ENCODE assay signal across 8 mouse cellular contexts in the genomic region with DNA sequence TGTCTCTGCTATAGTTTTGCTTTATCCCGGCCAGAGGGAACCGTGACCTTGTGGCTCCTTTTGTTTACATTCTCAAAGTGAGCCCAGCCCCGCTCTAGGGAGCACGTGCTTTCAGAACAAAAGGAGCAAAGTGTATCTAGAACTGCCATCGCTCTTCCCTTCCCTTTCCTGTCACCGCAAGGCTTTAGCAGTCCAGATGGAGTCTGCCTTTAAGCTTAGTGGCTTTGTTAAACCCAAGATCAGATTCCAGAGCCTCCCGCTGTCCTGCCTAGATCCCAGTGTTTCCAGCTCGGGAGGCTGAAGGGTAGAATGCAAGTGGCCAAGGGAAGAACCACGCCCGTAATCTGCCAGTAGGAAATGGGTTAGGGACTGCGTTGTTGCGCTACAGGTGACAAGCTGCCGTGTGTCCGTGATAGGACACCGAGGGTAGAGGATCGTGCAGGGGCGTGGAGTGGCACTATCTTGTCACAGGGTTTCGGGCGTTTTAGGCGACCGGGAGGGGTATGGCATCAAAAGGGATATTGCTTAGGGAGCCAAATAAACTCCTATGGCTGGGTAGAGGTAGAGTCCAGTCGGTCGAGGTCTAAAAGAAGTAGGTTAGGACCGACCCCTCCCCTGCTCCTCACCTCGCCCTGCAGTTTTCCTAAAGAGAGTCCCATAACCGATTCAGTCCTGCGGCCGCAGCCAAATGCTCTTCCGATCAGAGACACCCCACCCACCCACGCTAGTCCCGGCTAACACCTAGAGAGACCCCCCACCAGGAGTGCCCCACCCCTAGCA. TPM values are rescaled to one million over a fixed set of nuclear protein-coding genes. Genes with fewer than 3 reads are reported as not detected.
DNase-seq lines count a peak whose midpoint lies in the region; ATAC-seq and TF ChIP-seq lines count a peak whose summit lies in the region.

No protein-coding gene starts in this region.

- no peak for TF ChIP-seq POLR2A in spleen, adult 2 months (IDR thresholded peaks at IDR 0.05; ENCODE audit: low read depth, low read length)

- no peaks in the 10 kb centered on the region; the same call in 1 of the 2 replicates for H3K9me3 ChIP-seq in forebrain, embryonic 11.5 days (ENCODE audit: control insufficient read depth, low read length)
- H3K9me3 ChIP-seq in hindbrain, postnatal 0 days (ENCODE audit: low read length) = no peaks in the 10 kb centered on the region
- H3K9me3 ChIP-seq in lung, postnatal 0 days (ENCODE audit: low read length) = no peaks in the 10 kb centered on the region

- peaks cover 5% of the 10 kb centered on the region for H3K36me3 ChIP-seq in forebrain, embryonic 11.5 days (ENCODE audit: control insufficient read depth, insufficient read depth, low read length)
- H3K36me3 ChIP-seq in hindbrain, postnatal 0 days (ENCODE audit: insufficient read depth, low read length) = peaks cover 7% of the 10 kb centered on the region; the same call in 1 of the 2 replicates
- H3K36me3 ChIP-seq in lung, postnatal 0 days (ENCODE audit: insufficient read depth, low read length) = no peaks in the 10 kb centered on the region
- no peaks in the 10 kb centered on the region for H3K36me3 ChIP-seq in spleen, adult 2 months (ENCODE audit: control insufficient read depth, insufficient read depth, low read length)

- no peaks in the 10 kb centered on the region for H3K27me3 ChIP-seq in forebrain, embryonic 11.5 days (ENCODE audit: control insufficient read depth, insufficient read depth, low read length)
- H3K27me3 ChIP-seq in hindbrain, postnatal 0 days (ENCODE audit: insufficient read depth, low read length) = no peaks in the 10 kb centered on the region
- H3K27me3 ChIP-seq in lung, postnatal 0 days (replicated peaks; ENCODE audit: insufficient read depth, low read length) = no peaks in the 10 kb centered on the region
- no peaks in the 10 kb centered on the region for H3K27me3 ChIP-seq in spleen, adult 2 months (ENCODE audit: control insufficient read depth, insufficient read depth, low read length)

- TF ChIP-seq EP300 in lung, postnatal 0 days (IDR thresholded peaks at IDR 0.05) = peak; percentile 79

- no peak for TF ChIP-seq CTCF in hindbrain, postnatal 0 days (IDR thresholded peaks at IDR 0.05; ENCODE audit: low read depth)
- no peak for TF ChIP-seq CTCF in lung, postnatal 0 days (IDR thresholded peaks at IDR 0.05)
- TF ChIP-seq CTCF in spleen, adult 2 months (IDR thresholded peaks at IDR 0.05; ENCODE audit: extremely low read depth, insufficient read depth, insufficient read length, insufficient replicate concordance) = no peak

- H3K9ac ChIP-seq in forebrain, embryonic 11.5 days (ENCODE audit: low read length) = peak overlapping the region; percentile 99
- peak overlapping the region; percentile 97 for H3K9ac ChIP-seq in hindbrain, postnatal 0 days (replicated peaks; ENCODE audit: low read length)
- H3K9ac ChIP-seq in lung, postnatal 0 days (replicated peaks; ENCODE audit: low read depth) = no peak overlapping the region; the same call in 1 of the 2 replicates

- ATAC-seq in CD4-positive, CD25-positive, alpha-beta regulatory T cell, adult 4 months = peak; percentile 23
- peak; percentile 34 for ATAC-seq in forebrain, embryonic 11.5 days (replicated peaks; ENCODE audit: low FRiP score)
- peak; percentile 36 for ATAC-seq in hindbrain, postnatal 0 days
- ATAC-seq in lung, postnatal 0 days = peak; percentile 39

- H3K4me3 ChIP-seq in forebrain, embryonic 11.5 days (ENCODE audit: low read depth, low read length) = peak overlapping the region; percentile 94
- peak overlapping the region; percentile 92 for H3K4me3 ChIP-seq in hindbrain, postnatal 0 days (ENCODE audit: low read length)
- peak overlapping the region; percentile 79 for H3K4me3 ChIP-seq in lung, postnatal 0 days (ENCODE audit: low read depth, low read length)
- H3K4me3 ChIP-seq in spleen, adult 2 months (ENCODE audit: extremely low read depth, insufficient read depth, insufficient read length) = peak overlapping the region; percentile 72

- H3K27ac ChIP-seq in forebrain, embryonic 11.5 days (ENCODE audit: low read depth, low read length) = peak overlapping the region; percentile 96
- H3K27ac ChIP-seq in hindbrain, postnatal 0 days = peak overlapping the region; percentile 98
- peak overlapping the region; percentile 81 for H3K27ac ChIP-seq in lung, postnatal 0 days (ENCODE audit: low read length)
- H3K27ac ChIP-seq in spleen, adult 2 months (ENCODE audit: insufficient read depth, low read length) = no peak overlapping the region

- peaks cover 13% of the 10 kb centered on the region; the same call in 1 of the 2 replicates for H3K4me1 ChIP-seq in forebrain, embryonic 11.5 days (replicated peaks; ENCODE audit: control insufficient read depth, insufficient read depth, low read length)
- peaks cover 3% of the 10 kb centered on the region; the same call in 1 of the 2 replicates for H3K4me1 ChIP-seq in hindbrain, postnatal 0 days (ENCODE audit: insufficient read depth, low read length)
- H3K4me1 ChIP-seq in lung, postnatal 0 days (ENCODE audit: insufficient read depth, low read depth, low read length) = no peaks in the 10 kb centered on the region; the same call in 1 of the 2 replicates
- H3K4me1 ChIP-seq in spleen, adult 2 months (ENCODE audit: control insufficient read depth, insufficient read depth, insufficient read length) = peaks cover 6% of the 10 kb centered on the region; the same call in 1 of the 2 replicates

- under 1% methylated on average over 31 of the region's 31 CpGs for WGBS in forebrain, embryonic 11.5 days
- under 1% methylated on average over 31 of the region's 31 CpGs for WGBS in hindbrain, postnatal 0 days
- under 1% methylated on average over 31 of the region's 31 CpGs for WGBS in lung, postnatal 0 days
- 1% methylated on average over 31 of the region's 31 CpGs for WGBS in spleen, adult 2 months

- peak overlapping the region; percentile 98 for H3K4me2 ChIP-seq in forebrain, embryonic 11.5 days (ENCODE audit: low read depth, low read length, severe bottlenecking)
- peak overlapping the region; percentile 83 for H3K4me2 ChIP-seq in hindbrain, postnatal 0 days (ENCODE audit: low read depth, low read length)
- peak overlapping the region; percentile 99 for H3K4me2 ChIP-seq in lung, postnatal 0 days (replicated peaks; ENCODE audit: low read depth, low read length)

- peak; percentile 96 for DNase-seq in ZHBTc4 (ENCODE audit: low read depth, low spot score)
- peak; percentile 68 for DNase-seq in forebrain, embryonic 11.5 days (ENCODE audit: low spot score)
- DNase-seq in hindbrain, postnatal 0 days (ENCODE audit: low spot score) = peak; percentile 69
- peak; percentile 79 for DNase-seq in lung, postnatal 0 days (ENCODE audit: low spot score)
- no peak for DNase-seq in spleen, adult 2 months (ENCODE audit: low read depth in 1 of 2, low spot score in 2 of 2)
- no peak for DNase-seq in frontal cortex, postnatal 10 days (ENCODE audit: low spot score in 2 of 2)
- DNase-seq in frontal cortex, postnatal 14 days (ENCODE audit: low spot score in 2 of 2) = no peak

RNA-seq across cellular contexts. Expression of a gene that starts 0.5 kb away (rescaled TPM):
- 100 to 1,000 TPM in 1 of 2 experiments, 10 to 100 TPM in 1; 80.7 to 125 TPM for polyA plus RNA-seq in CD4-positive, CD25-positive, alpha-beta regulatory T cell, adult 4 months (2017; shearing (Covaris generic))
- 3,131 and 3,150 TPM in 2 replicates for polyA plus RNA-seq in forebrain, embryonic 11.5 days (2014; fragmentation: Nextera tagmentation; extraction: Ambion mirVana)
- 667 and 752 TPM in 2 replicates for total RNA-seq in hindbrain, postnatal 0 days (2014; rRNA removed)
- polyA plus RNA-seq in hindbrain, postnatal 0 days (2015; fragmentation: Nextera tagmentation; extraction: Ambion mirVana) = 4,115 and 4,307 TPM in 2 replicates
- polyA plus RNA-seq in lung, postnatal 0 days (2015; fragmentation: Nextera tagmentation; extraction: Ambion mirVana) = 260 and 357 TPM in 2 replicates
- 13.8 and 17.1 TPM in 2 replicates for polyA plus RNA-seq in spleen, adult 2 months (2012; rRNA removed)

RNA-seq across cellular contexts. Expression of a gene that starts 28.9 kb away (rescaled TPM):
- polyA plus RNA-seq in CD4-positive, CD25-positive, alpha-beta regulatory T cell, adult 4 months (2017; shearing (Covaris generic)) = 10 to 100 TPM; 21.3 to 56.0 TPM
- 1.3 and 1.5 TPM in 2 replicates for polyA plus RNA-seq in forebrain, embryonic 11.5 days (2014; fragmentation: Nextera tagmentation; extraction: Ambion mirVana)
- 121 and 142 TPM in 2 replicates for total RNA-seq in hindbrain, postnatal 0 days (2014; rRNA removed)
- polyA plus RNA-seq in hindbrain, postnatal 0 days (2015; fragmentation: Nextera tagmentation; extraction: Ambion mirVana) = 41.1 and 43.5 TPM in 2 replicates
- polyA plus RNA-seq in lung, postnatal 0 days (2015; fragmentation: Nextera tagmentation; extraction: Ambion mirVana) = 27.5 and 33.0 TPM in 2 replicates
- polyA plus RNA-seq in spleen, adult 2 months (2012; rRNA removed) = 29.4 and 36.2 TPM in 2 replicates

RNA-seq across cellular contexts. Expression of a gene that starts 43.2 kb away (rescaled TPM):
- 1 to 10 TPM in 1 of 2 experiments, under 1 TPM in 1; 0.26 to 1.2 TPM for polyA plus RNA-seq in CD4-positive, CD25-positive, alpha-beta regulatory T cell, adult 4 months (2017; shearing (Covaris generic))
- 8.7 and 9.3 TPM in 2 replicates for polyA plus RNA-seq in forebrain, embryonic 11.5 days (2014; fragmentation: Nextera tagmentation; extraction: Ambion mirVana)
- total RNA-seq in hindbrain, postnatal 0 days (2014; rRNA removed) = 2.2 and 2.7 TPM in 2 replicates
- polyA plus RNA-seq in hindbrain, postnatal 0 days (2015; fragmentation: Nextera tagmentation; extraction: Ambion mirVana) = 2.2 and 2.6 TPM in 2 replicates
- 0.84 and 1.6 TPM in 2 replicates for polyA plus RNA-seq in lung, postnatal 0 days (2015; fragmentation: Nextera tagmentation; extraction: Ambion mirVana)
- 0.39 and 0.80 TPM in 2 replicates for polyA plus RNA-seq in spleen, adult 2 months (2012; rRNA removed)

Comparison
In these comparisons a context has a peak if more than half of its experiments do, and no peak if none do; other contexts are left out.
1. DNase-seq: peak in ZHBTc4 (single experiment), forebrain, embryonic 11.5 days (single experiment), hindbrain, postnatal 0 days (single experiment) and lung, postnatal 0 days (single experiment); none in spleen, adult 2 months (0 of 2), frontal cortex, postnatal 10 days (0 of 2) and frontal cortex, postnatal 14 days (0 of 2).
2. Peak in every context shown above with its lines, with median percentiles within 50 percentile points of each other: ATAC-seq, H3K4me2 ChIP-seq and H3K4me3 ChIP-seq.